Mouse (Mus musculus) neural tube, embryonic 12.5 days (tissue): Measurements from ENCODE around the gene Pde11a. TPM values are rescaled to one million over a fixed set of nuclear protein-coding genes. Genes with fewer than 3 reads are reported as not detected.

Source experiments
- ATAC-seq: fragments of 200-750 bp; cut with Nextera tagmentation; 2 replicates; pipeline ENCODE4 v1.8.0; 2017; ENCODE audit warnings: low read depth, mild to moderate bottlenecking, moderate TSS enrichment, moderate library complexity; ENCODE audit not compliant: low FRiP score
- H3K27ac ChIP-seq: fragments of 300-500 bp; sonication (generic); 2 replicates; pipeline ENCODE4 v1.5.1; 2016
- H3K27me3 ChIP-seq: fragments of 300-500 bp; sonication (generic); replicated peaks from 2 replicates; pipeline ENCODE4 v1.6.1; 2016; ENCODE audit warnings: mild to moderate bottlenecking
- H3K36me3 ChIP-seq: fragments of 300-500 bp; sonication (generic); 2 replicates; pipeline ENCODE4 v1.6.1; 2016; ENCODE audit warnings: mild to moderate bottlenecking
- H3K4me1 ChIP-seq: fragments of 300-500 bp; sonication (generic); 2 replicates; pipeline ENCODE4 v1.6.1; 2016
- H3K4me2 ChIP-seq: fragments of 300-500 bp; sonication (generic); replicated peaks from 2 replicates; pipeline ENCODE4 v1.6.1; 2016; ENCODE audit warnings: mild to moderate bottlenecking
- H3K4me3 ChIP-seq: fragments of 300-500 bp; sonication (generic); 2 replicates; pipeline ENCODE4 v1.5.1; 2016
- H3K9ac ChIP-seq: fragments of 300-500 bp; sonication (generic); 2 replicates; pipeline ENCODE4 v1.6.1; 2016; ENCODE audit warnings: mild to moderate bottlenecking
- H3K9me3 ChIP-seq: fragments of 300-500 bp; sonication (generic); 2 replicates; pipeline ENCODE4 v1.6.1; 2016; ENCODE audit warnings: mild to moderate bottlenecking
- WGBS: fragments of 180-500 bp; shearing (Covaris S2); methylation state at CpG from one replicate; pipeline ENCODE4 v1.1.7; 2016; 5-methylcytosine and 5-hydroxymethylcytosine counted together
- polyA plus RNA-seq: library from polyadenylated mRNA; unstranded; fragments of >200 nt; fragmentation: Nextera tagmentation; extraction: Ambion mirVana; gene quantifications from 2 replicates; pipeline ENCODE4 v1.2.1, GENCODE M21; 2016

Pde11a gene
- polyA plus RNA-seq, 1 experiment from 2014 or later = 0.48 TPM

DNA sequence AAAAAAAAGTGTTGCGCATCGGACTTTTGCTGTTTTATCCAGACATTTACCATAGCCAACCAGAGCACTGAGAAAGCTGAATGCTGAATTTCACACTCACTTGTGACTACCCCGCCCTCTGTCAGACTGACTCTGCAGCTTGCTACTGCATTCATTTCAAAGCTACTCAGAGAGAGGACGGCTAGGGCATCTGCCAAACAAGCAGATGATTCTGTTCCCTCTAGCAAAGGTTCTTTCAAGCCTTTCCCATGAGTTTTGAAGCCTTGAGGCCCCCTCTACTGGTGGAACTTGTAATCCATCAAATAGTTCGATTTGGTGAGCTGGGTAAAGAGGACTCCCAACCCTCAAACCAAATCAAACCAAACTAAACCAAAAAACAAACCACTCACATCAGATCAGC is 373.6 kb downstream of the Pde11a start:
- no peak overlapping the region for H3K27ac ChIP-seq
- peak overlapping the region; percentile 45 for H3K4me2 ChIP-seq
- ATAC-seq = 0 out of 2 replicates have a peak, but pooled peaks have one; percentile 48
- no peaks in the 10 kb centered on the region for H3K9me3 ChIP-seq
- no peaks in the 10 kb centered on the region for H3K27me3 ChIP-seq
- H3K9ac ChIP-seq = no peak overlapping the region
- peaks cover 15% of the 10 kb centered on the region for H3K4me1 ChIP-seq
- 21% methylated on average over 5 of the region's 5 CpGs for whole genome bisulfite sequencing
- no peak overlapping the region for H3K4me3 ChIP-seq
- H3K36me3 ChIP-seq = no peaks in the 10 kb centered on the region

DNA sequence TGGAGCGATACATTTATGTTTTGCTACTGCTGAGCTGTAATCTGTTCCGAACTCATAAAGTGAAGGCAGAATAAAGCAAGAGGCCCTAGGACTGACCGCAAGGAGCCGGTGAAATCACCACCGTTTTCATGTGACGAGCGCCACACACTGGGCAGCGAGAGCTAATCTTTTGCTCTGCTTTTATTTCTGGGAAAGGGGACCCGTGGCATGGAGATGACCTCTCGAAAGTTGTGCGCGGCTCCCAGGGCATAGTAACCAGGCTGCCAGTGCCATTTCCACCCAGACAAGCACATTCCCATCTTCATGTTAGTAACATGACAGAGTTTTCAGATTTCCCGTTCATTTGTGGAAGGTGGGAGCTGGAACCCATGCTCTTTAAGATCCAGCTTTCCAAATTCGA is 374.1 kb downstream of the Pde11a start:
- Histone ChIP-seq H3K36me3 (no peaks in the 10 kb centered on the region), H3K4me2 (peak overlapping the region; percentile 45), H3K27ac (no peak overlapping the region), H3K4me3 (no peak overlapping the region), H3K9me3 (no peaks in the 10 kb centered on the region), H3K27me3 (no peaks in the 10 kb centered on the region), H3K9ac (no peak overlapping the region), H3K4me1 (peaks cover 19% of the 10 kb centered on the region)
- peak; percentile 42; the same call in 1 of the 2 replicates for ATAC-seq
- 17% methylated on average over 14 of the region's 14 CpGs for WGBS

DNA sequence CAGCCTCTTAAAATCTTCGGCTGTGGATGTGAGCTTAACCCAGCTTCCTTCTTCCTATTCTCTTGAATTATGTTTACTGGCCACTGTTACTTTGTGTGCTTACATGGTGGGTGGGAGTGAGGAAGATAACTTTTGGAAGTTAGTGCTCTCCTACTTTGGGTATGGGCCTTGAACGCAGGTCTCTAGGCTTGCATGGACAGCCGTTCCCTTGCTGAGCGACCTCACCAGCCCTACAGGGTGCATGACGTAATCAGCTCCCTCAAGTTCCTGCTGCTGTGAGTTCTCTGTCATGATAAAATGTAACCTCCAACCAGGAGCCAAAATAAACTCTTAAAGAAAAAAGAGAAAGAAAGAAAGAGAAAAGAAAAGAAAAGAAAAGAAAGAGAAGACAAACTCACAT is 374.5 kb downstream of the Pde11a start:
- no peaks in the 10 kb centered on the region for H3K36me3 ChIP-seq
- no peak for ATAC-seq
- peak overlapping the region; percentile 45 for H3K4me2 ChIP-seq
- no peak overlapping the region for H3K4me3 ChIP-seq
- no peak overlapping the region for H3K9ac ChIP-seq
- 71% methylated on average over 5 of the region's 5 CpGs for whole genome bisulfite sequencing
- no peaks in the 10 kb centered on the region for H3K27me3 ChIP-seq
- H3K9me3 ChIP-seq = no peaks in the 10 kb centered on the region
- no peak overlapping the region for H3K27ac ChIP-seq
- peaks cover 19% of the 10 kb centered on the region for H3K4me1 ChIP-seq

DNA sequence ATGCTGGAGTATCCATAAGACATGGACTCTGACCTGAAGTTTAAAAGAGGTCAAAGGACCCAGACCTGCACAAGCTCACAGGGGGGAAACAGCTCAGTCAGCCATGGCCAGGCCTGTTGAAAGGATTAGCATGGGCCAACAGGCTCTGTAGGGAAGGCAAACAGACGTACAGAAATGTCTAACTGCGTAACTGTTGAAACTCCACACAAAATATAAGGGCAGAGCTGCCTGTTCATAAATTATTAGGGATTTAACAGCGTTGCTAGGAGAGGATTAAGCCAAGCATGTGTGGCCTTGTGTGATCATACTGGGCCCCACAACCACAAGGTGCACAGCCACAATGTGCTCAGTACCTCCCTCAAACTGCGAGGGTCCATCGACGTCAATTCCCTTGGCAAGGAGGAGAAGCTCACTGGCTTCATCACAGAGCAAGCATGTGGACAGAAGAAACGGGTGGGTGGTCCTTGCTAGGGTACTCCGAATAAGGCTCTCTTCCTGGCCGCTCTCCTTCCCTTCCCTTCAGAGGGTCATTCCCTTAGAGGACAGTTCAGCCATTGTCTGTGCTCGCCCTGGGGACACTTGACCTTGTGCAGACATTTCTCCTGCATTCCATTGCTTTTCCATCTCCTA is 375.2 kb downstream of the Pde11a start:
- Histone ChIP-seq H3K9me3 (no peaks in the 10 kb centered on the region), H3K4me1 (peaks cover 19% of the 10 kb centered on the region), H3K4me3 (no peak overlapping the region), H3K27me3 (no peaks in the 10 kb centered on the region), H3K27ac (no peak overlapping the region), H3K4me2 (no peak overlapping the region), H3K9ac (no peak overlapping the region), H3K36me3 (no peaks in the 10 kb centered on the region)
- WGBS = 50% methylated on average over 10 of the region's 10 CpGs
- ATAC-seq = no peak

DNA sequence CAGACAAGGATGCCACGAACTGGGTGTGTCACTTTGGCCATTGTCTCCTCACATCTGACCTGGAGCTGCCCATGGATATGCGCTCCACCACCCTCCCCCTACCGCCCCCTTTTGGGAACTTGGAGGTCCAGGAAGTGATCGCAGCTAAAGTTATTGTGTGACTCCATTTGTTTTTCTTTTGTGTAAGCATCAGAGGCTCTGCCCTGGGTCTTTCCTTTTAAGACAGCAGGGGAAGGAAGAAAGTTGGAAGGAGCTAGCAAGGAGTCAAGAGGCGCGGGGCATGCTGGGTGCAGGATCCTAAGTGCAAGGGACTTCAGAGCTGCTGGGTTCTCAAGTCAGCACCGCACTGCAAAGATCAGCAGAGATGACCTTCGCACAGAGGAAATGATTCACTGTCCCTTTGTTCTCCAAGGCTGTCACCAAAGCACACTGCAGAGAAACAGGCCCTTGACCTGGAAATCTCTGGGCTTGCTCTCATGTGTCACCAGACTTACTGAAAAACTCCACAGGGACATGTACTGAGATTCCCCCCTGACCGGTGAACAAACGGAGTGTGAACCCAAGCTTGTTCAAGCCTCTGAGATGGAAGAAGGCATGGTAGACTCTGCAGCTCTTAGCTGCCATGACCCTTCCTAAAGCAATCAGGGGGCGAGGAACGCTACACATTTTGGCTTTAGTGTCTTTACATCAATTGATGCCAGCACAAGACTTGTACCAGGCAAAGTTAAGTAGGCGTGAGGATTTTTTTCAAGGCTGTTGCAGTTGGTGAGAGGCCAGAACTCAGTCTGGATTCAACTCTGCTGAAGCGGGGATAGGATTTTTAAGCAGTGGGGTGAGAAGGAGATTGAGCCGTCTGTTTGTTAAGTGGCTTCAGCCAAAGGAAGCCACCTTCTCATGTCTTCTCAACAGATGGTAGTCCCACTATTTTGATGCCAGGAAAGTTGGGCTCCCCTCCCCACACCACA is 377.9 kb downstream of the Pde11a start:
- no peaks in the 10 kb centered on the region for H3K9me3 ChIP-seq
- peak overlapping the region; percentile 45 for H3K4me2 ChIP-seq
- H3K4me1 ChIP-seq = peaks cover 19% of the 10 kb centered on the region
- ATAC-seq = no peak
- no peak overlapping the region for H3K4me3 ChIP-seq
- no peaks in the 10 kb centered on the region for H3K27me3 ChIP-seq
- no peak overlapping the region for H3K27ac ChIP-seq
- H3K9ac ChIP-seq = no peak overlapping the region
- no peaks in the 10 kb centered on the region for H3K36me3 ChIP-seq
- WGBS = 52% methylated on average over 15 of the region's 15 CpGs

DNA sequence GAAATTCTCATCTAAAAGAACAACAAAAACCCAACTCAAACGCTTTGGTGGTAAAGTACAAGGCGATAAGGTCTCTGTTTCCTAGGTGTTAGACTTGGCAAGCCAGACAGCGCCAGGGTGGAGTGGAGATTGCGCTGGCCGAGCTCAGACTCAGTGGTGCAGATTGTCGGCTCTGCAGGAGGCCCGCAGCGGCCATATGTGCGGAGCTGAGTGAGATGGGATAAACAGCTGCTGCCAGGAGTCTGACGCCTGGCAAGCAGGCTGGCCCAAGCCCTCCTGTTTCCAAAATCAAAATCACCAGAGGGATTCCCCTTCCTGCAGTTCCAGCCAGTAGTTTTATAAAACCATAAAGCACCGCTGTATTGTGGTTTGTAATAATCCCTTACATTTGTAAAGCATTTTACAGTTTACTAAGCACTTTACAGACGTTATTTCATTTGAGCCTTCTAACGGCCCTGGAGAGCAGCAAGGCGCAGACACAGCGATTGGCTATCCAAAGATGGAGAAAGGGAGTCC is 378.7 kb downstream of the Pde11a start:
- peak; percentile 46; the same call in 1 of the 2 replicates for ATAC-seq
- H3K9ac ChIP-seq = no peak overlapping the region
- WGBS = 11% methylated on average over 15 of the region's 15 CpGs

DNA sequence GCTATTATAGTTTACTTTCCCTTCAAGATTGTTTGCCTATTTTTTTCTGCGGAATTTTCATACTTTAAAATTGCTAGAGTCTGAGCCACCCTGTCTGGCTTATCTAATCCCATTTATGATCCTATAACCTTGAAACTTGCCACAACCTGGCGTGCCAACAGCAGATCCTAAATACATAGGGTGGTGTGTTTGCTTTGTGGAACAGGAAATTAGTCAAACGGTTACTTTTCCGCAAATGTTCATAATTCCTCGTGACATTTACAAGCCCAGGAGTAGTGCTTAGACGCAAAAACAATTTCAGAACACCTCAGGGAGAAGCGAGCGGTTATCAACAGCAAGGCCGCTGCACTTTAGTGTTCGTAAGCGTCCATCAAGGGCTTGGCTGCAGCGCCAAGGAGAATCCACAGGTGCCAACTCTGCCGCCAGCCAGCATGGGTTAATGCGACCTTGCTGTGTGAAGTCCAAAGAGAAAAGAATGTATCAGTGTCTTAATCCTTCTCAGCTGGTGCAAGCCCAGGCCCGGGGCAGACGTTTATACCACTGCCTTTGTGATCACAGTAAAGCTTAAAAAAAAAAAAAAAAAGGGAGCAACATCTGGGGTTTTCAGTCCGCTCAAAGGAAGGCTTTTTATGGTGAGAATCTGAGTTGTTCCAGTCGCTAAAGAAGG is 379.3 kb downstream of the Pde11a start:
- ATAC-seq = no peak
- 37% methylated on average over 18 of the region's 18 CpGs for WGBS
- Histone ChIP-seq H3K9me3 (no peaks in the 10 kb centered on the region), H3K36me3 (no peaks in the 10 kb centered on the region), H3K4me2 (peak overlapping the region; percentile 45), H3K4me1 (peaks cover 12% of the 10 kb centered on the region), H3K27ac (no peak overlapping the region), H3K4me3 (no peak overlapping the region), H3K9ac (no peak overlapping the region), H3K27me3 (no peaks in the 10 kb centered on the region)

More for the DNA sequence above, 378.7 kb downstream of the Pde11a start:
- Histone ChIP-seq H3K27me3 (no peaks in the 10 kb centered on the region), H3K4me1 (peaks cover 18% of the 10 kb centered on the region), H3K36me3 (no peaks in the 10 kb centered on the region), H3K4me3 (no peak overlapping the region), H3K4me2 (peak overlapping the region; percentile 45), H3K27ac (no peak overlapping the region), H3K9me3 (no peaks in the 10 kb centered on the region)

DNA sequence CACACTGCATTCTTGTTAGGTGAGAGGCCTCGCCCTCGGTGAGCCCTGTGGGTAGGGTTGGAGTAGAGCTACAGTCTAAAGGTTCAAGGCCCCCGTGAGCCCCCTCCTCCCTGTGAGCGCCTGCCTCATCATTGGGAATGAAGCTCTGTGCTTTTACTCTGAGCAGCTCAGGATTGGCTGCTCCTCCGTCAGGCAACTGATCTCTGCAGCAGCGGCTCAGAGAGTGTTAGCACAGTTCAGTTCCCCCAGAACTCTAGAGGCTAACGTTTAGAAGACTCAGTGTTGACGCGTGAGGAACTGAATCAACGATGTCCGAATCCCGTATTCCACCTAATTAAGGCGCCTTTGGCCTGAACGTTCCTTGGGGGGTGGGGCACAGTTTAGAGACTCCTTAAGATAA is 382.9 kb downstream of the Pde11a start:
- Histone ChIP-seq H3K9ac (no peak overlapping the region), H3K4me3 (no peak overlapping the region), H3K27me3 (no peaks in the 10 kb centered on the region), H3K9me3 (no peaks in the 10 kb centered on the region), H3K4me2 (no peak overlapping the region), H3K4me1 (peaks cover 10% of the 10 kb centered on the region), H3K27ac (no peak overlapping the region), H3K36me3 (no peaks in the 10 kb centered on the region)
- 68% methylated on average over 14 of the region's 14 CpGs for WGBS
- ATAC-seq = no peak

DNA sequence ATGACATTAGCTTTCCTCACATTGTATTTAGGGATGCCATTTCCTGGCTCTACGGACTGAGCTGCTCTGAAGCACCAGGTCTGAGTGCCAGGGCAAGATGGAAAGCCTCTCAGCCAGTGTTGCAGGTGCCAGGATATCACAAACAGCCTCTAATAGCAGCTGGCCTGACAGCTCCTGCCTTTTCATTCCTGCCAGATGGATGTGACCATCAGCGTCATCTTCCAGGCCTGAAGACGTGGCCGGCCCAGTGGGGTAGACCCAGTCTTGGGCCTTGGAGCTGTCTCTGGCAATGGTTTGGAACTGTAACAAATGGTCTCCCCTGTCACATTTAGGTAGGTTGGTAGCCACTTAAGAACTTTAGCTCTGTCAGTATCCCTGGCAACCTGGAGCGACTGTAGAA is 385.3 kb downstream of the Pde11a start:
- Histone ChIP-seq H3K27ac (no peak overlapping the region), H3K4me3 (no peak overlapping the region), H3K4me2 (no peak overlapping the region), H3K36me3 (no peaks in the 10 kb centered on the region), H3K4me1 (no peaks in the 10 kb centered on the region), H3K9ac (no peak overlapping the region), H3K27me3 (no peaks in the 10 kb centered on the region), H3K9me3 (no peaks in the 10 kb centered on the region)
- ATAC-seq = no peak
- 94% methylated on average over 5 of the region's 5 CpGs for WGBS

DNA sequence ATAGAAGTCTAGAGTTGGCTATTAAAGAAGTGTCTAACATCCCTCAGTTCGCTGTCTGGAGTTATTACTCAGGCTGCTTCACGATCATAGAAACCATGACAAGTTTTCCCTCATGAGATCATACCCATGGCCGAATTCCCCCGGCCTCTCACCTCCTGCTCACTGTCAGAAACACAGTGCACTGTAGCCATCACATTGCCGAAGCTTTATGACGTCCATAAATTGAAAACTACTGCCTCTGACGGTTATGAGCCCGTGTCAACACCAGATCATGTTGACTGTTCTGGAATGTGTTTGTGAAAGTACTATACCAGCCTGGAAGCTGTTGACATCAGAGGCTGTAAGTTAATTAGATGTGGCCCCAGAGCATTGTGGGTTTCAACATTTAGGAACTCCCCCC is 387.9 kb downstream of the Pde11a start:
- H3K36me3 ChIP-seq = no peaks in the 10 kb centered on the region
- H3K4me2 ChIP-seq = no peak overlapping the region
- H3K4me3 ChIP-seq = no peak overlapping the region
- no peak overlapping the region for H3K27ac ChIP-seq
- no peaks in the 10 kb centered on the region for H3K27me3 ChIP-seq
- ATAC-seq = no peak
- no peak overlapping the region for H3K9ac ChIP-seq
- no peaks in the 10 kb centered on the region for H3K4me1 ChIP-seq
- WGBS = 85% methylated on average over 8 of the region's 8 CpGs
- no peaks in the 10 kb centered on the region for H3K9me3 ChIP-seq
